Mouse (Mus musculus) liver, adult 2 months (tissue): ENCODE results near the gene Arhgef2.

Source experiments
- CTCF ChIP-seq: fragments of 200-500 bp; IDR thresholded peaks from 2 replicates; pipeline ENCODE4 v1.5.1; 2011; ENCODE audit warnings: low read depth, low read length, control low read depth
- POLR2A ChIP-seq: fragments of 200-500 bp; IDR thresholded peaks from 2 replicates; pipeline ENCODE4 v1.6.1; 2011; ENCODE audit warnings: low read length, control low read depth; ENCODE audit not compliant: insufficient read depth; ENCODE audit errors: extremely low read depth

DNA sequence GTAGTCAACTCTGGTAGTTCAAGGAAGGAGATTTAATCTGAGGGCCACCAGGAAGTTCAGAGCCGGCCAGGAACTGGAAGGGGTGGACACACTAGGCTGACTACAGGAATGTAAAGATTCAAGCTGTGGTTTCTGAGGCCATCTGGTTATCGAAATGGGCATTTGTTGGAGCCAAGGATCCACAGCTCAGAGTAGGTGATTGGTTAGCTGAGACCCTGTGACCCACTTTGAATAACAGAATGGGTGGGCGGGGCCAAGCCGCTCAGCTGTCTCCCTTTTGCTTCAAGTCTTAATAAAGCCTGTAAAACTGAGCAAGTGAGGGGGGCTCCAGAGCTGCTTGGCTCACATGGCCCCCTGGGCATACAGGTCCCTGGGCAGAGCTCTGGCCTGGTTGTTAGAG, 43.8 kb upstream of the Arhgef2 start:
- TF ChIP-seq CTCF, result no peak
- no peak for TF ChIP-seq POLR2A
